Mouse (Mus musculus): Measurements from ENCODE around the gene Smyd4.

Smyd4 gene

DNA sequence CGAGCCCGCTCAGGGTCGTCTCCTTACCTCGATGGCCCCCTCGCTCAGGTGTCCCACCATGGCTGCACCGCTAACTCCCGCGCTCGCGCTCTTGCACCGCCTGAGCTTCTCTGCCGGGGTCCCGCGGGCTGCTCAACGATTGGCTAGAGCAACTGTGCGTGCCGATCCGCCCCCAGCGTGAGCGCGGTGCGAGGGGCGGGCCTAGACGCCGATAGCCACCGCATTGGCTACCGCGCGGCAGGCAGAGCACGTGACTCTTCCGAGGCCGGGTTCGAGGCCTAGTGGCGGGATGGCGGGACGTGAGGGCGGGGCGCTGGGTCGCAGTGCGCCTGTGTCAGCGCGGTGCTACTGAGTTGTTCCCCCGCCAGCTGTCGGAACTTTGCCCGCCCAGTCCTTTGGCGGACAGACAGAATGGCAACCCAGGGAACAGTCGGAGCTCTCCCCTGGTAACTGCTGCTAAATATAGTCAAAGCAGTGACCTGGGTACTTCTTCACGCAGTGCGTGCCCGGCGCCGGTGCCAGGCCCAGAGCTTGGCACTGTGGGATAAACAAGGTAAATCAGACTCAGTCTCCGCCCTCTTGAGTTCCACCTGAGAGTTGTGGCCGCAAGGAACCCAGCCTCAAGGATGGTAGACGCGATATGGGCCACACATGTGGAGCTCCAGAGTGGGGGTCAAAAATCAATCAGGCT lies at the start of gene Smyd4, which contains the start of gene Rpa1:
Smyd4 (plus strand) TSS at position 235 of the 691 bp plus-strand sequence.
Rpa1 (minus strand) TSS at position 126 of the 691 bp plus-strand sequence.
- in situ Hi-C loops (cut with MboI): no loop called here

DNA sequence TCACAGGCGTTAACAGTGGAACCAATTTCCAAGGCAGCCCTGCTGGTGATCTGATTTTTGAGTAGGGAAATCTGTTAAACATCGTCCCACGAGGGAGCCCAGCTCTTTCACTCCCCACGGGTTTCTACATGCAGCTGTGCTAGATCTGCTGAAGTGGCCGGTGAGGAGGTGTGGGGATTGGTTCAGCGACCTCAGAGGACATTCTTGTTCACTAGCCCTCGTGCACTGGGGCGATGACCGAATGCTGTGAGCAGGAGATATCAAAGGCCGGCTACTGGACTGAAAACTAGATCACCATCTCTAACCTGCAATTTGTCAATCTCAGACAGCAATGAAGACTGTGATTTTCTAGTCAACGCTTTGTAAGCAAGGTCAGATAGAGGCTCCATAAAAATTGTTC lies 49.7 kb upstream of the Smyd4 start:
- in situ Hi-C loops (cut with MboI): loop anchor here (10.0 kb wide), 1 partner anchor 314 kb away; no protein-coding TSS in a partner anchor

DNA sequence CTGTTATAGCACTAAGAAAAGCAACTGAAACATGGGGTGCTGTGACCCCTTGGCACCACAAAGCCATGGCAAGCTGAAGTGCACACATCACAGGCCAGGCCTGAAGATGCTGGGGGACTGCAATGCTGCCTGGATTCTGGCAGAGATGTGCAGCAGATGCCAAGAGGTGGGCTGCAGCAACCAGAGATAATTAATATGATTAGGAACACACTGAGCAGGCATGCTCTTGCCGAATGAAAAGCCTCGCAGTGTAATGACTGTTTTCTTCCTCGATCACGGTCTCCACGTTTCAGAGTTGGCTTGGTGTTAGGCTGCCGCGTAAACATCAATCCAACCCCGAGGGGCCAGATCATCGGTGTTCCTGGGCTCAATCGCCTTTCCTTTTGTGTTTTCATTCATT lies 48.4 kb upstream of the Smyd4 start:
- in situ Hi-C loops (cut with MboI): loop anchor here (10.0 kb wide), 1 partner anchor 315 kb away; no protein-coding TSS in a partner anchor

DNA sequence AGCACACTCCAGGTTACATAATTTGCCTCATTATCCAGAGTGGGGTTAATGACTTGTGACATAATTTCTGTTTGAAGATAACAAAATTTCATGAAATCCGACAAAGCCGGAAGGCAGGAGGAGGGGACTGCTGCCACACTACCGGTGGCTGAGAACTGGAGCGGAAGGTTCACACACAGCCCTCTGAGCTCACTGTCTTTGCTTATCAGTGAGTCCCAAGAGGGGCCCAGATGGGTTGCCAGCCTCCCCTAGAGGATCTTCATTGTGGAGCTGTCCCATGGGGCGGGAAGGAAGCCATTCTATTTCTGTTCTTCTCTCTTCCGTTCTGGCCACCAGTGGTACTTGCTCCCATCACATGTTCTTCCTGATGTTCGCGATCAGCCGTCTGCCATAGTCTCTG lies 47.3 kb upstream of the Smyd4 start:
- in situ Hi-C loops (cut with MboI): no loop called here

DNA sequence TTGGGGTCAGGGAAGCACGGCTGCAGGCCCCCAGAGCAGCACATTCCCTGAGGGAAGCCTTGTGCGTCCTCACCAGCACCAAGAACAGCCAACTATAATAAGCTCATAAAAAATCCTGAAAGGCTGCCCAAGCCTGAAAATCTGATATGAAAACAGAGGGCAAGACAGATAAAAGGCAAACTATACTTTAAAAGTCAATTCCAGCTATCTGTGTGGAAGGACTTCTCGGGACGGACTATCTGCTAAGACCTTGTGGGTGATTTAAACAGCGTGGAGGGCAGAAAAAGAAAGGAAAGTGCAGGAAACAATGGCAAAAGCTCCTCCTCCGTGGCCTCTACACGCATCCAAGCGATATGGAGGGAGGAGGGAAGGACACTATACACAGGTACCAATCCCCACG lies 43.4 kb upstream of the Smyd4 start:
- in situ Hi-C loops (cut with MboI): no loop called here

DNA sequence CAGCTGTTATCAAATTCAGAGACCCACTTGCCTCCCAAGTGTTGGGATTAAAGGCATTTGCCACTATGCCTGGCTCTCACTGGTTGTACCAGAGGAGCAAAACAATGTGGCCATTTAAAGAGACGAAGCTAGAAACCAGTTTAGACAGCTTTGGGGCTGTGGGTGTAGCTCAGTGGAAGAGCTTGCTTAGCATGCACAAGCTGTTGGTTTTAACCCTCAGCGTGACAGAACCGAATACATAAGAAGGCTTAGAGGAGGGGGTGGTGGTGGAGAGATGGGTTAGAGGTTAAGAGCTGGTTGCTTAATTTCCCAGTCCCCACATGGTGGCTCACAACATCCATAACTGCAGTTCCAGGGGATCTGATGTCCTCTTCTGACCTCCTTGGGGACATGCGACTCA lies 39.6 kb upstream of the Smyd4 start:
- in situ Hi-C loops (cut with MboI): no loop called here

DNA sequence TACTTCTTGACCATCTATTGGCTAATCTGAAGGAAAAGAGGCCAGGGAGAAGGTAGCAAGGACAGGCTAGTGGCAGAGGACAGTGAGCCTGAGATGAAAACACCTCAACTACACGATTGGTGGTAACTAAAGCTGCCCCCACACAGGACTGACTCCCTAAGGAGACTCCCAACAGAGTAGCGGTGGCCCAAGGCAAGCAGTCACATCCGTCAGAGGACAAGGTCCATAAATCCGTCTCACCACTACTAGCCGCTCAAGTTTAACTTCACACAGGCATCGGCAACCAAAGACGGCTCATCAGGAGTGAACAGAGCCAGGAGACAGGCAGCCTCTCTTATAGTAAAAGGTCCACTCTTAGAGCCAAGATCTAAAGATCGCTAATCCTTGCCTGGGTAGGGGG lies 37.4 kb upstream of the Smyd4 start:
- in situ Hi-C loops (cut with MboI): no loop called here

DNA sequence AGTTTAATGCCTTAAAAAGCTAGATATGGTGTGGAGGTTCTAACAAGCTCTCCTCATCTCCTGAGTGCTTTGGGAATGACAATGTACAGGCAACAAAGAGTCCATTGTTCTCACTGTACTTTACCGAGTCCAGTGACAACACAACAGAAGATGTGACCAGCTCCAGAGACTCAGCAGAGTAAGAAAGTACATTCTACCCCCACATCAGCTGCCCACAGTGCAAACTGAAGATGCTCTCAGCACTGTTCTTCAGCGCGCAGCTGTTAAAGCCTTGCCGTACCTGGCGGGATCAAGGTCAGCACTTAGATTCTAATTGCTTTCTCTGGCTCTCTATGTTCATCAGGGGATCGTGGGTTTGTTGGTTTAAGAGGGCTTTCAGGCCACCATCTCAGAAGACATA lies 36.5 kb upstream of the Smyd4 start:
- in situ Hi-C loops (cut with MboI): no loop called here

DNA sequence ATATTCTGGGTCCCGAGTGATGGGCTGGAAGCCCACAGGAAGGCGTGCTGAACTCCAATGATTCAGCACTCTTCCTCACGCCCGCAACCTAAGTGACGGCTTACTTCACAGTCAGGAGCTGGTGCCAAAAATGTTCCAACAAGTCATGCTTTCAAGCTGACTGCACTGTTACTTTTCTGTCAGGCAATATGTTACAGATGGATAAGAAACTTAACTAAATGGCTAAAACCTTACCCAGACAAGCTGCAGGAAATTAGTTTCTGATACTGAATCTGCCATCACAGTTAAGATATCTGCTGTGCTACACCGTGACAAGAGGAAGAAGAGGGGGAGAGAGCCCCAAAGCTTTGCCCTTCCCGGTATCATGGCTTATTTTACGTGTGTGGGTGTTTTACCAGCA lies 34.4 kb upstream of the Smyd4 start:
- in situ Hi-C loops (cut with MboI): no loop called here

DNA sequence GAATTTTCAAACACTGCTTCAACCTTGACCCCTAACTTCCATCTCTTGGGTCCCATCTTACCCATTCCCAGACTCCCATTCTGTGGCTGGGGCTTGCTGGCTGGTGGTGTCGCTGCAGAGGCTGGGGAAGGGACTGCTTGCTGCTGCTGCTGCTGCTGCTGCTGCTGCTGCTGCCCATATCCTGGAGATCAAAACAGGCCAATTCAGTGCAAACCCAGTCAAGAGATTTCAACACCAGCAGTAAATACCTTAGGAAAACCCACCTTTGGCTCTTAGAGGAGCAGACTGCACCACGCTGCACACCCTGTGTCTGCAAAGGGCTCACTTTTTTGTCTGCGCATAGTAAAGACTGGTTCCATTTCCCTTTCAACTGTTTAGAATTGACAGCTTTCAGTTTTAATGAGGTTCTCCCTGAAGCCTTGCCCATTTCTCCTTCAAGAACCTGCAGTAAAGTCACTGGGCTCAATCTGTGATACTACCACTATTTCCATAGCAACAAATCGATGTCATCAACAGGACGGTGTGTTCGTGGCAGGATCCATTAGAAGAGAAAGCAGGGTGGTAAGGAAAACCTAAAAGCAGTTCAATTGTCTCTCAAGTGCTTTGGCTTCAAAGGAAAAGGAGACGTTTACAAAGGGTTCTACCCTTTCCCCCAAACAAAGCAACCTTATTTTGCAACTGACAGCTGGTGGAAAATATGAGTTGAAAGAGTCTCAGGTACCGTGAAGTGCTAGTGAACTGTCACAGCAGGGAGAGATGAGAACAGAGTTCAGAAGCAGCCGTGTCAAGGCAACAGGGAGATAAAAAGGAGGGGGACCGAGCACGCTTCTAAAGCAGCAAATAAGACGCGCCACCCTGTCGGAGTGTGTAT lies 29.6 kb upstream of the Smyd4 start:
- in situ Hi-C loops (cut with MboI): no loop called here

DNA sequence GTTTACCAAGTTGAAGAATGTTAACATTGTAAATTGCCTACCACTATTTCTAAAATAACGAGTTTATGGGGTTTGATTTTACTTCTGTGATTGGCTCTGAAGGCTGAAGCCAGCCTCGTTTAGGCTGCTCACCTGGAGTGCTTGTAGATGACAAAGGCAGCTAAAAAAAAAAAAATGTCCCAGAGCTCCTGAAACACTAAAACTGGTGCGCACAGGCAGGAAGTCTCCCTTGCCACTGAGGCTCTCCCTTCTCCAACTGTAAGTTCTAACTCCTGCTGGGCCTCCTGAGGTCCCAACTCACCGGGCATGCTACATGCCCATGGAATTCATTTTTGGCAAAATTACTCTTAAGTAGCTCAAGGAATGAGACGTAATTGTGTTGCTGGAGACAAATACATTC lies 29.0 kb upstream of the Smyd4 start:
- in situ Hi-C loops (cut with MboI): no loop called here

DNA sequence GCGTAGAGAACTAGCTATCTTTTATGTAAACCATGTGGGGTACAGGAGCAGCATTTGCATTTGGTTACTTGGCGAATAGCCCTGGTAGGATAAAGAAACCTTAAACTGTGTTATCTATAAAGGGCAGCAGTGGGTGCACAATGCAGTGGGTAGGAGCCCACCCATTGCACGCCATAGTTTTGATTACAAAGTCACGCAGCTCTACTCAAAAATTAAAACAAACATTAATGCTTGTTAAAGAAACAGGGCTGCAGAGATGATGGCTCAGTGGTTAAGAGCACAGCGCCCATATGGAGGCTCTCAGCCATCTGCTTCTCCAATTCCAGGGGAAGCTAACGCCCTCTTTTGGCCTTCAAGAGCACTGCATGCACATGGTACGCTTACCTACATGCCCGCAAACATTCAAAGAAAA lies 24.9 kb upstream of the Smyd4 start:
- in situ Hi-C loops (cut with MboI): no loop called here

DNA sequence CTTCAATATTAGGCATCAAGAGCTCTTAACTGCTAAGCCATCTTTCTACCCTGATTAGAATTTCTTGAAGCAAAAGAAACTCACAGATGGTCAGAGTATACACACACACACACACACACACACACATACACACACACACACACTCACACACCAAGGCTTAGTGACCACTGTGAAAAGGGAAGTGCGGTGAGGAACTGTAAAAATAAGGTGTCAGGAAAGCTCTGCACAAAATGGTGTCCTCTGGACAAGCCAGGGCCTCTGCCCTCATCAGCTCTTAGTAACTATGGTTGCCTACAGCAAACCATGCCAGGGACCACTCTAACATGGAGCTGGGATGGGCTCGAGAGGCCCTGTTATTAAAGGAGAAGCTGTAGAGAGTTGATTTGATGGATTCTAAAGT lies 23.8 kb upstream of the Smyd4 start:
- in situ Hi-C loops (cut with MboI): no loop called here

DNA sequence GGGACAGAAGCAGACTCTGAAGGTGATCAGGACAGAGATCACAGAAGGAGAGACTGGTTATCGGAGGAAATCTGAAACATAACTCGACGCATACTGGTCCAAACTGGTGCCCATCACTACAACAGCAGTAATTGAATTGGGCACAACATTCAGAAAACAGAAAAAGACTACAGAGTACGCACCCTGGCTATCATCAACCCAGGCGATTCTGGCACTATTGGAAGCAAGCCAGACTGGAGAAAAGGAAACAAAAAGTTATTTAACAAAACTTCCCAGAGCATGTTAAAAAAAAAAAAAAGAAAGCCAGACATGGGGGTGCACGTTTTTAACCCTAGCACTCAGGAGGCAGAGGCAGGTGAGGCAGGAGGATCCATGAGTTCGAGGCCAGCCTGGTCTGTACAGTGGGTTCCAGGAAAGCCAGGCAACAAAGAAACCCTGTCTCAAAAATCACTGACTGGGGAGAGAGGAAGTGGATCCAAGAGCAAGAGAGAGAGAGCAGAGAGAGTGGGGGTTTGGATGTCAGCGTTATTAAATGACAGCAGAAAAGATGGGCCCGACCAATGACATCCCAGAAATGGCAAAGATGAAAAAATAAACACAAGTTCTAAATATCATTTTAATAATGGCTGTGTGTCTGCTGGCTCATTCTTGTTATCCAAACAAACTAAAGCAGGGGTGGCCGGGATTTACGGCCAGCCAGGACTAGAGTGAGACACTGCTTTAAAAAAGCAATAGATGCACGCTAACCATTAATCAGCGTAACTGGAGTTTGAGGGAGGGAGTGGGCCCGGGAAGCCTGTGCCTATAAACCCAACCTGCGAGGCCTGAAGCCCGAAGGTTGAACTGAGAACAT lies 22.9 kb upstream of the Smyd4 start:
- in situ Hi-C loops (cut with MboI): no loop called here

DNA sequence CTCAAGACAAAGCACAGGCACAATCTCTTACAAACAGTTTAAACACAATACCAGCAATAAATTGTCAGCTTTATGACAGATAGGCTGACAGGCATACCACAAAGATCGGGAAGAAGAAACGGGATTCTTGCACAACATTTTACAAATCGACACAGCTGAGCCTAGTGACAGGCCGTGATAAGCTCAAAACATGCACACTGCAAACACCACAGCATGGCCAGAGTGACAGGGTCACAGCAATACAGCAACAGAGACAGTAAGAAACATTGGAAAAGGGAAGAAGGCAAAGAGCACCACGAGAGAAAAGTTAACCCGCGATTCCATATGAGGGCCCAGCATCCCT lies 22.3 kb upstream of the Smyd4 start:
- in situ Hi-C loops (cut with MboI): no loop called here

DNA sequence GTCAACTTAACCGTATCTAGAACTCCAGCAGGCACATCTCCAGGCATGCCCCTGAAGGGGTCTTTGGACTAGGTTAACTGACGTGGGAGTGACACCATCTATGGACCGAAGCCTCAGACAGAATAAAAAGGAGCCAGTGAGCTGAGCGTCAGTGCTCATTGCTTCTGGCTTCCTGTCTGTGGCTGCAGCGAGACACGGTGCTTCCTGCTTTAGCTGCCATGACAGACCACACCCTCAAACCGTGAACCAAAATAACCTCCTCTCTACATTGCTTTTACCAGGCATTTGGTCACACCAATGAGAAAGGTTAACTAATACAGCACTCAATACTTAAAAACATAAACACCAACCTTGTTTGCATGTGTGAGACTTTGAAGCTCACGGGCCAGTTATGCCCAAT lies 11.6 kb upstream of the Smyd4 start:
- in situ Hi-C loops (cut with MboI): no loop called here

DNA sequence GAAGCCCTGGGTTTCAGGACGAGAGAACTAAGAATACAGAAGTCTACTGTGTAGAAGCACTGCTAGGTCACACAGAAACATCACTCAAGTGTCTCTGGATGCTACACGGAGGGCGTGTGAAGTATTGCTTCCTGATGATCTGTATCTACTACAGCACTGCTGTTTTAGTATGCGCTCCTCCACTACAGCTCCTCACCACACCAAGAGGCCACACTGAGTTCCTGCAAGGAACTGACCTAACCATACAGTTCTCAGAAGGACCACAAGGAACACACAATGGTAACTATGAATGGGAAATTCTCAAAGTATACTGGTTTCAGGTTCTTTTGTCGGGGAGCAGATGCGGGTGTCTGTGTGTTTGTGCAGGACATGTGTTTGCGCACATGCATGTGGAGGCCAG lies 11.0 kb upstream of the Smyd4 start:
- in situ Hi-C loops (cut with MboI): no loop called here

DNA sequence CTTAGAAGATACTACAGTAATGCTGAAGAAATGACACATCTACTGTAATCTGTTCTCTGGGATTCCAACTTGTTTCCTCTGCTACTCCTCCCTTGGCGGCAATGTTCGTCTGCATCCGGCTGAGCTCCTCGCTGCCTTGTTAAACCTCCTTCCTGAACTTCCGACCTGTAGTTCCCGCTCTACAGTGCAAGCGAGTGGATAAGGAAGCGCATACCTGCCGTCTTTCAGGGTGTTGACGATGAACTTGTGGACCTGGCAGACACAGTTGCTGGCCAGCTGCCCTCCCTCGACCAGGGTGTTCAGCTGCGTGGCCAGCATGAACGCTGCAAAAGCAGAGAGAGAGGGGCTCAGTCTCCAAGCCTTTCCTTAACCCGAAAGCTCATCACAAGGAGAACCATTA lies 8.2 kb upstream of the Smyd4 start:
- in situ Hi-C loops (cut with MboI): no loop called here

DNA sequence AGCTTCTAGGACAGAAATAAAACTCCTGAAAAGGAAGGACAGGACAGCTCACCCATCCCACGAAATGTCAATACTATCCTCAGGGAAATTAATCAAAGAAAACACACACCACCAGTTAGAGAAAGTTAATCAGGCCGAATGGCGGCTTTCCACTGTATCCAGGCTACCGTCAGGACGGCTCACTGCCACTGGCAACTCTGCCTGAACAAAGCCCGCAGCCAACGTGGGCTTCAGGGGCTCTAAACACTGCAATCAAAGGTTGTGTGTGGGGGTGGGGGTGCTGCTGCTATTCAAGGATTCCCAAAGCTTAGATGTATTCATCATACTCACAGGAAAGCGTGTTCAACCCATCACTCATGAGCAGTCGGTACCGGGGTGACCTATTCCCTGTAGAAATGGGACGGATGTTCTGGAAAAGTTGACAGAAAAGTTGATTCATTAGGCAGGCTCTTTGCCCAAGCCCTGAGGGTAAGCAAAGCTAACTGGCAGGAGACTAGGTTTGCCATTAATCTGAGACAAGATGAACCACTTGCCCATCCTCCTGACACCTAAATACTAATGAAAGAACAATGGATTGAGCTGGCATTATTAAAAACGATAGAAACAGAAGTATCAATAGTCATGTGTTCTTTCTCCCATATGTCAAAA lies 7.4 kb upstream of the Smyd4 start:
- in situ Hi-C loops (cut with MboI): no loop called here

DNA sequence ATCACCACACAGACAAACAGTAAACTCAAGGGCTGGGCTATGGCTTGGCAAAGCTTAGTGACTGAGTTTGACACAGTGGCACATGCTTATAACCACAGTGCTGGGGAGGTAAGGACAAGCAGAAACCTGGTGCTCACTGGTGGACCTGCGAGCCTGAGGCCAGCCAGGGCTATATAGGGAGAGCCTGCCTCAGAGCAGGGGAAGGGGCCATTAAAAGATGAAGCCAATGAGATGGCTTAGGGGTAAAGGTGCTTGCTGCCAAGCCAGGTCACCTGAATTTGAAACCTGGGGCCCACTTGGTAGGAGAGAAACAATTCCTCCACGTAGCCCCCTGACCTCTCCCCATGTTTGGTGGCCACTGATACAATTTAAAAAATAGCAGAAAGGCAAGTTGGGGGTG lies 5.1 kb upstream of the Smyd4 start:
- in situ Hi-C loops (cut with MboI): no loop called here

DNA sequence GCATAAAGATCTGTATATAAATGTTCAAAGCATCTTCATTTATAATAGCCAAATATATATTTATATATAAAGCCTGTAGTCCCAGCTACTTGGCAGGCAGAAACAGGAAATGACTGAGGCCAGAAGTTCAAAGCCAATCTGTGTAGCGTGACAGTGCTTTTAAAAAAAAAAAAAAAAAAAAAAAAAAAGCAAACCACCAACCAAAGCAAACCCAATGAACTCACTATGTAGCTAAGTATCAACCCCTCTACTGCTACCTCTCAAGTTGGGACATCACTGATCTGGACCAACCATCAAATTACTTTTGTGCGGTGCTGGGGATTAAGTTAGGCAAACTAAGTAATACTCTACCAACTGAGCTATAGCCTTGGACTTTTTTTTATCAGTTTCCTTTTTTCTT lies 4.1 kb upstream of the Smyd4 start:
- in situ Hi-C loops (cut with MboI): no loop called here

DNA sequence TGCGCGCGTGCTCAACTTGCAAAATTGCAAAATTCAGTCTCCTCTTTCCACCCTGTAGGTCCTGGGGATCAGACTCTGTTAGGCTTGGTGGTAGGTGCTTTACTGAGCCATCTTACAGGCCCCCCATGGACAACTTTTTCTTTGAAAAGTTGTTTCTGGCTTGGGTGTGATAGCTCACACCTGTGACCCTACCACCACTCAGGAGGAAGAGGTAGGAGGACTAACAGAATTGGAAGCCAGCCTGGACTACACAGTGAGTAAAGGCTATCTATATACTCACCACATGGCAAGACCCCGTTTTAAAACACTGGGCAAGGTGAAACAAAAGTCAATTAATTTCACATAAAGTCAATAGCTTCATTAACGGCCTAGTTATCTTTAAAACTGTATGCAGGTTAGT lies 3.5 kb upstream of the Smyd4 start:
- in situ Hi-C loops (cut with MboI): no loop called here

Measured in mature B cell (primary cell).